Mouse (Mus musculus): Measurements from ENCODE around the gene Msh4.

The Msh4 gene

DNA sequence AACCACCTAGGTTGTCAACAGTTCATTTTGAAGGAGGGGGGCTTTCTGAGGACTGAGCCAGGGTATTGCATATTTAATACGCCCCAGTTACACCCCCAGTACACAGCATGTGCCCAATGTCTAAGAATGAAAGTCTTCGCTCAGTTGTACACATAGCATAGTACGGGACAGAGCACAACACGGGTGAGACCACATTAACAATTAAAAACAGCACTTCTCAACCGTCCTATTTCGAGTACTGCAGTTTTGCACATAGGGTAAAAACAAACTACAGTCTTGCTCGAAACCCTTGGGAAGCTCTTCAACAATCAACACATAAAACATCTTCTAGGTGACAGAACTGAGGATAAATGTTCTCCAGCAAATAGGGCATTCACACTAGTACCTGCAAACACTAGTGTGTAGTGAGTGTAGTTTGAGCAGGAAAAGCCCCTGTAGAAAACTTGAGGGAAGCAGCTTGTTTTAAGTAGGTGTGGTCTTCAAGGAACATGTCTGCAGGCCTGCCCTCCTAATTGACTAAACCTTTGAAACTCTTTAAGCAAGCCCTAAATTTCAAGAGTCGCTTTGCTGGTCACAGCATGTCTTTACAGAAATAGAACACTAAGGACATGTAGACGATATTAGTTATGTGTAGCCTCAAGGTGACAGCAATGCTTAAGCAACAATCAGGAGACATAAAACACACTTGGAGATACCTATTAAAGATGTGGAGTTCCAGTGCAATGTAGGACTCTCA is at the start of gene Msh4:
Msh4 (minus strand) TSS at position 3 of the 736 bp plus-strand sequence.
- in situ Hi-C loops (cut with MboI, MseI): loop anchor here (25.0 kb wide), 1 partner anchor 1694 kb away; the partner anchor contains the start of genes Dnajb4 and Fubp1

DNA sequence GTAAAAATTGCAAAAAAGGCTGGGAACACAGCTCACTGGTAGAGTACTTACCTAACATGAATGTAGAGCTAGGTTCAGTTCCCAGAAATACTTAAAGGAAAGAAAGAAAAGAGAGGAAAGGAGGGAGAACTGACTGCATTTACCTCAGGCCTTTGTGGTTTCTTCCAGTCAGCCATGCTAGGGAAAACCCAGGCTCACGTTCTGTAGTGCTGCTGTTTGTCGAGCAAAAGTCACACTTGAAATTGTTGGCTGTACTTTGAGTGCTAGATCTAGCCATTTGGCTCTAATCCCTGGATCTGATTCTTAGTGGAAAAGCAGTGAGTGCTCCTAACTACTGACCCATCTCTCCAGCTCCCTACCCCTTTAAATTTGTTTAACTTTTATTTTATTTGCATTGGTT is 42.2 kb upstream of the Msh4 start:
- in situ Hi-C loops (cut with MboI, MseI): loop anchor here (10.0 kb wide), 1 partner anchor 647 kb away; the partner anchor contains the start of genes Cryz and Tyw3

DNA sequence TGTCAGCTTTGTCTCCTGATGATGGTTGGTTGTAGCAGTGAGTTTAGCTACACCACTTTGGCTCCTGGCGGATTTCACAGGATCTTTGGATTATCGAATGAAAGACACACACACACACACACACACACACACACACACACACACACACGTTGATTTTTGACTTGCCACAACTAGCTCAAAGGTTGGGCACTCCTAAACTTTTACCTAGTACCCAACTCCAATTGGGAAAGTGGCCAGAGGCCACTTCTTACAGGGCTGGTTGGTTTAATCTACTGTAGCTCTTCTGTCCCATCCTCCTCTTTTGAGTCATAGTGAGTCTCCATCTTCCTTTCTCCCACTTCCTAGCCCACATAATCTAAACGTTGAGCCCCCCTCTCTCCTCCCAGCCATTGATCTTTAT is 41.3 kb upstream of the Msh4 start:
- in situ Hi-C loops (cut with MboI, MseI): loop anchor here (10.0 kb wide), 1 partner anchor 648 kb away; the partner anchor contains the start of genes Cryz and Tyw3

DNA sequence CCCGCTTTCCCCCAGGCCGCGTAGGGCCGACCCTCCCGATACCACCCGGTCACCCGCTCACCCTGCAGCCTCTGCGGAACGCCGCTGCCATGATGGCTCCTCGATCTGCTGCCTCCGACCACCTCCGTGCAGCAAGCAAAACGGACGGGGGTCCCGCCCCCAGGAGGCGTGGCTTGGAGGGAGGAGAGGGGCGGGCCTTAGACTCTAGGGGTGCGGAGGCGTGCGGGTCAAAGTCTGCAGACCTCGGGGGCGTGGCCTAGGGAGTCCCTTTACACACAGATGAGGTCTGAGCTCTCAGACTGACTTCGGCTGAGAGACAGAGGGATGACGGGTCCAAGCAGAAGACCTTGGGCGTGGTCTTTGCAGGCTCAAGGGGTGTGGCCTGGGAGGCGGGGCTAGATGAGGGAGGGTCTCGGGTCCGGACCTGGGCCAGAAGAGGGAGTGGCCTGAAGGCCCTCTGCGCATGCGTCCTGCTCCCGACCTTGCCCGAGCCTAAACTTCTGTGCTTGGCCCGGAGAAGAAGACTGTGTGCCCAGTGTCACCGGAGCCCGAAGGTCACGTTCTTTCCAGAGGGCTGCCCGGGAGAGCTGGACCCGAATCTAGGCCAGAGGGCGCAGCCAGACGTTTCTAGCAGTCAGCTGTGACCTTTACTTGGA is 38.5 kb upstream of the Msh4 start, which contains the start of gene Acadm:
Acadm (minus strand) TSS at position 298 of the 656 bp plus-strand sequence.
- in situ Hi-C loops (cut with MboI, MseI): loop anchor here (10.0 kb wide), 1 partner anchor 650 kb away; the partner anchor contains the start of genes Cryz and Tyw3

DNA sequence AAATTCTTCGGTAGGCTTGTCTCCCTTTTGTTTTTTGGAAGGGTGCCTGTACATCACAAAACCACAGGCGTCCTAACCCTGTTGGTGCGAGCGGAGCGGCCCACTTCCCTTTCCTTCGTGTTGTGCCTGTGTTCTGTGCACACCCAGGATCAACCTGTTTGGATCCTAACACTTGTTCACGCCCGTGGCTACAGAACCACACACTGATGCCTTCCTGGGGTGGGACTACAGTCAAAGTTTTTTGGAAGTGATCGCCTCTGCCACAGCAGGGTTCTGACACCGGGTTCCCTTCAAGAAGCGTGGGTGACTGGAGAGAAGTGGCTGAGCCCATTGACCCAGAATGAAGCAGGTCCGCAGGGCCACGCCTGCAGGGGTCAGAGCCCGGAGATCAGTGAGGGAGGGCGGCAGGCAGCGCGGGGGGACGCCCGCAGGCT is 38.0 kb upstream of the Msh4 start:
- in situ Hi-C loops (cut with MboI, MseI): loop anchor here (10.0 kb wide), 1 partner anchor 651 kb away; the partner anchor contains the start of genes Cryz and Tyw3

DNA sequence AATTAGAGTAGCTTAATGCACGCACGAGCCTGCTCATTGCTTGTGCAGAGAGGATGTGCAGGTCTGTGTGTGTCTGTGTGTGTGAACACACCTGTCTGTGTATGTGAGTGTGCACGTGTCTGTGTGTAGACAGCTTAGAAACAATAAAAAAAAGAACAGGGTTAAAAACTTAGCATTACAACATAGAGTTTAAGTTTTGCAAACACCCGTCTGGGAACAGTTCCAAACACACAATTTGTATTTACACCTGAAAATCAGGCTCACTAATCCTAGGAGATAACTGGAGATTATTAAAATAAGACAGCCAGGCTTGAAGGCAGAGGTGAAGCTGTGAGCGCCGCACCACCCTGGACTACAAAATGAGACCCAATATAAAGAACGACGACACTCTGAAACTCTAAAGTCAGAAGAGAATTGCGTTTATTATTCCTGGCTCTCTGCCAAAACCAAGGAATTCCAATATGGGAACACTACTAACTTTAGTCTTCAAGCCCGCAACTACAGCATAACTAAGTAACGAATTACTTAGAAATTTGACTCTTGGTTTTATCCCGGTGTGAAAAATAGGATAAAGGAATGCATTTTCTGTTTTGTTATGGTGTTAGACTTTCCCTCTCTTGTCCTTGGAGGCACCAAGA is 37.2 kb upstream of the Msh4 start:
- in situ Hi-C loops (cut with MboI, MseI): loop anchor here (10.0 kb wide), 1 partner anchor 652 kb away; the partner anchor contains the start of genes Cryz and Tyw3

DNA sequence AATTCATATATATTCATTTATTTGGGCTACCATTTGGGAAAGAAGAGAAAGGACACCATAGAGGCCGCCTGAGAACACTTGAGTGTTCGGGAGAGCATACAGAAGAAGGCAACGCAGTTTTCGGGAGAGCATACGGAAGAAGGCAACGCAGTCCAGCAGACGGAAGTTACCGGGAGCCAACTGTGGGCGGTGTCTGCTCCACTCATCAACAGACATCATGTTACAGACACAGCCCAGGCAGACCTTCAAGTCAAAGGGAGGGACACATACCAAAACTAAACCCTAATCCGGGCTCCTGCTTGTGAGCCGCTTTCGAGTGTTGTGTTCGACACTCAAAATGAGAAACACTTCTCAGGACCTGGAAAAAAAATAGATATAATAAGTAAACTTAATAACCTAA is 35.7 kb upstream of the Msh4 start:
- in situ Hi-C loops (cut with MboI, MseI): loop anchor here (10.0 kb wide), 1 partner anchor 653 kb away; the partner anchor contains the start of genes Cryz and Tyw3

DNA sequence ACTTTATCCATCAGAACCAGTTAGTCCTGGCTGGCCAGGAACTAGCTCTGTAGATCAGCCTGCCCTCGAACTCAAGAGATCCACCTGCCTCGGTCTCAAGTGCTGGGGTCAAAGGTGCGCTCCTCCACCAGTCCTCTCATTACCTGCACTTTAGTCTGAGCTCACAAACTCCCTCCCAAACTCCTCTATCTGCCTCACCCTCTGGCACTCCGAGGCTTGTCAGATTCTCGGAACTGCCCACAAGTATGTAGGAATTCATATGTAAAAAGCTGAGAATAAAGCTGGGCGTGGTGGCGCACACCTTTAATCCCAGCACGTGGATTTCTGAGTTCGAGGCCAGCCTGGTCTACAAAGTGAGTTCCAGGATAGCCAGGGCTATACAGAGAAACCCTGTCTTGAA is 34.5 kb upstream of the Msh4 start:
- in situ Hi-C loops (cut with MboI, MseI): loop anchor here (10.0 kb wide), 1 partner anchor 654 kb away; the partner anchor contains the start of genes Cryz and Tyw3

DNA sequence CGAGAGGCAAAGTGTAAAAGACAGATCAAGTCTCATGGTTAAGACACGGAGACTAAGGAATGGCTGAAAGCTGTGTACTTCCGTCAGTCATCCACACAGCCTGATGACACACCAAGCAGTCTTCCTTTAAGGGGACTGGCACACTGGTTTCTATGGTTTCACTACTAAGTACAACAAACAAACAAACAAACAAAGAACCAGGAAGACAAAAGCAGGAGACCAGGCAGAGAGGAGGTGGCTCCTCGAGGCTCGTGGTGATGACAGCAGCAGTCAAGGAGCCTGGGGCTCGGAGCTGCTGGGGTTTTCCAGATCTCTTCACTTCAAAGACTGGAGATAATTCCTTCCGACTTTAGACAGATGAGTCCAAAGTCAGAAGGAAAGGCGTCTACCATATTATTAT is 34.1 kb upstream of the Msh4 start:
- in situ Hi-C loops (cut with MboI, MseI): loop anchor here (10.0 kb wide), 1 partner anchor 655 kb away; the partner anchor contains the start of genes Cryz and Tyw3

DNA sequence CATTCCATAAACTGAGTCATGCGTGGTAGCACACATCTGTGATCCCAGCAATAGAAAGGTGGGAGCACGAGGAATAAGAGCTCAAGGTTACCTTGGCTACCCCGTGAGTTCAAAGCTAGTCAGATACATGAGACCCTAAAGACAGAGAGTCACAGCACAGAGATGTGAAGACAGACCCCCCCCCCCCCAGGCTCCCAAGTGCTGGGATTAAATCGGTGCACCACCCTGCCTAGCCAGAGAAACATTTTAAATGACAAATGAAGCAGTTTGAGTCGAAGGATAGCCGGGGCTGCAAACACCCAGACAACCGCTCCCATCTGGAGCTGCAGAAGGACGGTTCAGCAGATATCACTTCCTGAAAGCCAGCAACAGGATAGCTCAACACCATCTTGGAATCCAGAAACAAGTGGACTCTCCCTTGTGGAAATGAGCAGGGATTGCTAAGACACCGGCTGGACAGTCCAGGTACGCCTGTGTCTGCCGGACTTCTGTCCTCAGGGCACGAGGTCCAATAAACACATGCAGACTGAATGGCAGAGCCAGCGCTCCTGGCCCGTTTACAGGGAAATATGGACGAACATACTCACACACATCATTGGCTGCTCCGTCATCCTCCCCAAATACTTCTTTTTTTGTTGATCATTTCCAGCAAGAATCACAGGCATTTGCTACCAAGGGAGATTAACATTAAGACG is 31.3 kb upstream of the Msh4 start:
- in situ Hi-C loops (cut with MboI, MseI): no loop called here

DNA sequence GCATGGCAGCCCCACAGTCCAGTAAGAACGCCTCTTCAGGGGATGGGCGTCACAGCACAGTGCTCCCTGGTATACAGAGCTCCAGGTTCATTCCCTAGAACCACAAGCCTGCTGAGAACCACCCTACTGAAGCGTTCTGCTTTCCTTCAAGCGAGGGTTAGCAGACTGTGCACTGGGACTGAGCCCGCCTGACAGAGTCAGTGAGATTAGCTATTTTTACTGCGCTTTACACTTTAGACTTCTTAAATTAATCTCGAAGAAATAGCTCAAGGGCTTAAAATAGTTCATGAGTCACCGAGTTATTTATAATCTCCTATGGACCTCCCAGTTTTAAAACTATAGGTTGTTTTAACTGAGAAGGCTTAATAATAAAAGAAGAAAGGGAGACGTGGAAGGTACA is 29.9 kb upstream of the Msh4 start:
- in situ Hi-C loops (cut with MboI, MseI): no loop called here

DNA sequence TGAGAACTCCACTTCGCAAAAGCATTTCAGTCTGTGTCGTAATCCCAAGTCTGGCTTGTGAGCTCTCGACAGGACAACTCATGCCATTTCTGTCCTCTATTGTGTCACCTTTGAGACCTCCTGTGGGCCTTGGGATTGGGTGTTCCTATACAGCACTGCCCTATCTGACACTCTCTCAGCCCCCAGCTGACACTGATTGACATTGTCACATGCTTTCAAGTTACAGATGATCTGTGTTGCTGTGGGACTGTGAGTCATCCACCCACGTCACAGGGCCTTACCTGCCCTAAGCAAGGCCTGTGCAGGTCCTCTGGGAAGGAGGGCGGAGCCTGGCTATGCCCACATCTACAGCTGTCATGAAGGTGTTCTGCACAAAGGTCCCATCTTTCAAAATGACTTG is 26.5 kb upstream of the Msh4 start:
- in situ Hi-C loops (cut with MboI, MseI): no loop called here

DNA sequence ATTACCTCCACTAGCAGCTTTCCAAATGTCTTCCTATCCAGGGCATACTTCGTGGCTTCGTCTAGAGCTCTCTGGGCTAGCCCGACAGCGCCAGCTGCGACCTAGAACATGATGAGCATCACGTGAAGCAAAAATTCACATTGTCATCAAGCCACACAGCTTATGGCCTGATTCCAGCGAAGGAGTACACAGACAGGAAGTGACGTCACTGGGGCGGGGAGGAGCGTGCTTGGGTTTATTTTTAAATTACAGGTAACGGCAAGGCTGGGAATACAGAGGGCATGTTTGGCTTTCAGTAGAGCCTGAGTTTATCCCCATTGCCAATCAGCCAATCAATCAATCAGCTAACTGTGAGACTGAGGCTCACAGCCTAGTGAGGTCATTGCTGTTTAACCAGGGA is 23.6 kb upstream of the Msh4 start:
- in situ Hi-C loops (cut with MboI, MseI): no loop called here

DNA sequence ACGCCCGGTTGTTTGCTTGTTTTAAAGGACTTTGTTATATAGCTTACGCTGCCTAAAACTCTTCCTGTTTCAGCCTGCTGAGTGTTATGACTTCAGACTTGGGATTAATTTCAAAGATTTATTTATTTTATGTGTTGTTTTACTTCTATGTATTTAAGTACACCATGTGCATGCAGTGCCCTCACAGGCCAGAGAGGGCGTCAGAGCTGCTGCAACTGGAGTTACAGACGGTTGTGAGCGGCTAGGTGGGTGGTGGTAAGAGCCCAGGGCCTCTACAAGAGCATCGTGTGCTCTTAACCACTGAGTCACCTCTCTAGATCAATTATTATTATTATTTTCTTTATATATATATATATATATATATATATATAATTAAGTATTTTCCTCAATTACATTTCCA is 20.4 kb upstream of the Msh4 start:
- in situ Hi-C loops (cut with MboI, MseI): no loop called here

DNA sequence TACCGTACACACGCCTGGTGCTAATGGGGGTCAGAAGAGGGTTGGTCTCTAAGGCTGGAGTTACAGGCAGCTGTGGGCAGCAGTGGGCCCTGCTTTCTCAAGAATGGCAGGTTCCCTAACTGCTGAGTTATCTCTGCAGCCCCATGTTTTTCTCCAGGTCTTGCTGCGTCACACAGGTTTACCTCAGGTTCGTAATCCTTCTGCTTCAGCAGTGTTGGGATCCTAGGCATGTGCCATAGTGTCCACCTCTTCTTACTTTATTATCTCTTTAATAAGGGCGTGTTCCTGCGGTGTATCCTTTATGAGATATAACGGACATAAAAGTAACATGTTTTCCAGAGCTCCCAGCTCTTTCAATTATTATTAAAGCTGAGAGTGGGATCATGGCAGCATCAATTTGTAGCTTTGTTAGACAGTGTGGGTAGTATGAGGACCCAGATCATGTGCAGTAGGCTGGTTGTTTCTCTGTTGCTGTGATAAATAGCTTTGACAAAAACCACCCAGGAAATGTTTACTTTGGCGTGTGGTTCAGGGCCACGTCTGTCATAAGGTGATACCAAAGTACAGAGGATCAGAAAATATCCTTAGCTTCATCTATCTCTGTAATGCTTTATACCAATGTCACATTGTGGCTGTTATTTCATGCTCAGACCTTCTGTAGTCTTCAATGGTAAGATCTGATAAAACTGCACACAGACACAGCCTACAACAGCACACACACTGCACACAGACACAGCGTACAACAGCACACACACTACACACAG is 15.4 kb upstream of the Msh4 start:
- in situ Hi-C loops (cut with MboI, MseI): loop anchor here (25.0 kb wide), 1 partner anchor 1709 kb away; the partner anchor contains the start of genes Dnajb4 and Fubp1

DNA sequence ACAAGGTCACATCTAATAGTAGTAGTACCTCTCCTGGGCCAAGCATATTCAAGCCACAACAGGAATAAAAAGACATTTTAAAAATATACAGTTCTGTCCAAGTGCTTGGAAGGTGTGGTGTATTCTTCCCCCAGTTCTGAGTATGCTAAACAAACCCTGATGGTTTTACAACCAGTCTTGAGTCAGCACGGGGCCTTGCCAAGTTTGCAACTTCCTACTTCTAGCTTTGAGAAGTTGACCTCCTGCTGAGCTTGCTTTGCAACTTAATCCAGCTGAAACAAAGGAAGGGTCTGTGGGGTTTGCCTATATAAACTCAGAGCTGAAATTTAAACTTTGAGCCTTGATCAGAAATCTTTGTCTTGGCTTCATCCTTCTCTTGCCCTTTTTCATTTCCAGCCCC is 11.3 kb upstream of the Msh4 start:
- in situ Hi-C loops (cut with MboI, MseI): loop anchor here (25.0 kb wide), 1 partner anchor 1705 kb away; the partner anchor contains the start of genes Dnajb4 and Fubp1

DNA sequence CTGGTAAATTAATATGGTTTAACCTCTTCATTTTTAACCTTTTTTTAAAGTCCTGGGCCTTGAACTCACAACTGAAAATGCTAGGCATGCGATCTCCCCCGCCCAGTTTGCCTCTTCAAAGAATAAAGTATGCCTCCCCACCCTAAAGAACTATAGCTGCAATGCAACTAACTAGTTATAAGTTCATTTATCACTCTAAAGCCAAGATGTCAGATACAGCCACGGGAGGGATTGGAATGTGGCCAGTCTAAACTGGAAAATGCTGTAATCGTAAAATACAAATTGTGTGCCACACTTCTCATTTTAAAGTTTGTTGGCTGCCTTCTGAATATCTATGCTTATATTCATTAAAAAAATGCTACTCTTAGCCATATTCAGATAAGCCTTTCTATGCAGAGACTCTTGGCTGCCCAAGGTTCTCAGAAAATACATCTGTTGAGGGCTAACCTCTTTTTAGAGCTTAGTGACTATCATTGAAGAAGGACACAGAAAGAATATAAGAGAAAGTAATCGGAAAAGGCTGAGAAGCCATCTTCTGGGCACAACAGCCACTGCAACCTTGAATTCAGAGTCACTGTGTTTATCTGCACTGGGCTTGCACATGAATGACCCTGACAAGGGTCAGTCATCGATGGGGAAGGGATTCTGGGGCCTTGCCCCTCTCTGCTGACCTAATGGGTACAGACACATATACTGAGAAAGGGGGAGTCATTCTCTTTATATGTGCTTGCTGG is 7.7 kb upstream of the Msh4 start:
- in situ Hi-C loops (cut with MboI, MseI): loop anchor here (25.0 kb wide), 1 partner anchor 1701 kb away; the partner anchor contains the start of genes Dnajb4 and Fubp1

DNA sequence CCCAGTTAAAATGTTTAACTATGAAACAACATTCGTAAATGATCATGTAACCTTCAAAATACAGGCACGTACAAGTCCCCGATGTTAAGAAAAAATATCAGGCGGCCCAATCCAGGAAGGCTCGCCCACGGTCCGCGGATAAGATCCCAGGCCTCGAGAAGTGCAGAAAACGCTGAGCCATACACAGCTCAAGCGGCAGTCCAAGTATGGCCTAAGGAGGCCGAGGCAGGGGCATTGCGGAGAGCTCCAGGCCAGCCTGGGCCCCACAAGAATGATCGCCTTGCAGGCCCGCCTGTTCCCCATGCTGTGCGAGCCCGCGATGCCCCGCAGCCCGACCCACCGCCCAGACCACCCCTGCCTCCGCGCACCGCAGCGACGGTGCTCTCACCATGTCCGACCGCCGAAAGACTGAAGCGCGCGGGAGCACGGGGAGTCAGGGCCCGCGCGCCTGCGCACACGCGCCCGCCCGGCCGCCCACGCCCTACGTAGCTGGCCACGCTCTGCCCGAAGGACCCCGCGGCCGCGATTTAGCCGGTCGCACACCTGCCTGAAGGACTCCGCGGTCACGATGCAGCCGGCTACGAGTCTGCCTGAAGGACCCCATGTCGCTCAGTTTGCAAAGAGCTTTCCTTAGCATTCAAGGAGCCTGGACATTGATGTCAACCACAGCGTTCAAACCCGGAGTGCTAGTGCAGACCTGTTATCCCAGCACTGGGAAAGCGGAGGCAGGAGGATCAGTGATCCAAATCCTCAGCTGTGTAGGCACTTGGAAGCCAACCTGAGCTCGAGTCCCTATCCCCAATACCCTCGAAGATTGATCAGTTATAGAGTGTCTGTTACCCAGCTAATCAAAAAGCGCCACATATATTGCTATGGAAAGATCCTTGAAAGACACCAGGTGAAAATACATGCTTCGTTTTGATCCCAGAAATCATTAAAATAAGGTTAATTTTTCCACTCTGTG is 6.9 kb upstream of the Msh4 start, which contains the start of gene Rabggtb:
Rabggtb (minus strand) TSS at position 464 of the 964 bp plus-strand sequence.
- in situ Hi-C loops (cut with MboI, MseI): loop anchor here (25.0 kb wide), 1 partner anchor 1701 kb away; the partner anchor contains the start of genes Dnajb4 and Fubp1
